Mouse (Mus musculus) midbrain, embryonic 14.5 days (tissue): Measurements from ENCODE around the gene Gamt. TPM values are rescaled to one million over a fixed set of nuclear protein-coding genes. Genes with fewer than 3 reads are reported as not detected.
"Not testable (repeated sequence)": the region's sequence is repeated elsewhere in the genome, so short reads cannot be mapped to it uniquely, and the experiment has no call there.

ENCODE experiments used
- ATAC-seq: fragments of 200-750 bp; cut with Nextera tagmentation; 2 replicates; pipeline ENCODE4 v1.8.0; 2017; ENCODE audit warnings: moderate number of reproducible peaks, moderate library complexity; ENCODE audit not compliant: low FRiP score, low TSS enrichment
- DNase-seq: peaks from one replicate; pipeline ENCODE4 v3.0.0-alpha.2; 2015
- H3K27ac ChIP-seq: fragments of 300-500 bp; sonication (generic); replicated peaks from 2 replicates; pipeline ENCODE4 v1.5.1; 2014; ENCODE audit warnings: mild to moderate bottlenecking, low read depth, low read length, moderate library complexity
- H3K27me3 ChIP-seq: fragments of 300-500 bp; sonication (generic); 2 replicates; pipeline ENCODE4 v1.6.1; 2014; ENCODE audit warnings: low read length, control low read depth, mixed read lengths; ENCODE audit not compliant: control insufficient read depth, insufficient read depth
- H3K36me3 ChIP-seq: fragments of 300-500 bp; sonication (generic); 2 replicates; pipeline ENCODE4 v1.6.1; 2014; ENCODE audit warnings: low read length, control low read depth; ENCODE audit not compliant: control insufficient read depth, insufficient read depth
- H3K4me1 ChIP-seq: fragments of 300-500 bp; sonication (generic); 2 replicates; pipeline ENCODE4 v1.6.1; 2014; ENCODE audit warnings: mild to moderate bottlenecking, antibody characterized with exemption, low read length, control low read depth; ENCODE audit not compliant: control insufficient read depth, insufficient read depth
- H3K4me2 ChIP-seq: fragments of 300-500 bp; sonication (generic); 2 replicates; pipeline ENCODE4 v1.6.1; 2014; ENCODE audit warnings: mild to moderate bottlenecking, low read length, moderate library complexity
- H3K4me3 ChIP-seq: fragments of 300-500 bp; sonication (generic); replicated peaks from 2 replicates; pipeline ENCODE4 v1.5.1; 2014; ENCODE audit warnings: low read depth, low read length
- H3K9ac ChIP-seq: fragments of 300-500 bp; sonication (generic); replicated peaks from 2 replicates; pipeline ENCODE4 v1.6.1; 2014; ENCODE audit warnings: mild to moderate bottlenecking, low read length, moderate library complexity
- H3K9me3 ChIP-seq: fragments of 300-500 bp; sonication (generic); 2 replicates; pipeline ENCODE4 v1.6.1; 2016; ENCODE audit warnings: low read length, control low read depth, mixed read lengths; ENCODE audit not compliant: control insufficient read depth
- WGBS: fragments of 180-500 bp; shearing (Covaris S2); extraction: QIAGEN DNeasy Blood & Tissue Kit; methylation state at CpG from one replicate; pipeline ENCODE4 v1.1.7; 2014; 5-methylcytosine and 5-hydroxymethylcytosine counted together
- polyA plus RNA-seq: library from polyadenylated mRNA; unstranded; fragments of >200 nt; fragmentation: Nextera tagmentation; extraction: Ambion mirVana; gene quantifications from 2 replicates; pipeline ENCODE4 v1.2.1, GENCODE M21; 2014

Gamt gene
- polyA plus RNA-seq, 1 experiment from 2014 or later: 15.1 TPM

DNA sequence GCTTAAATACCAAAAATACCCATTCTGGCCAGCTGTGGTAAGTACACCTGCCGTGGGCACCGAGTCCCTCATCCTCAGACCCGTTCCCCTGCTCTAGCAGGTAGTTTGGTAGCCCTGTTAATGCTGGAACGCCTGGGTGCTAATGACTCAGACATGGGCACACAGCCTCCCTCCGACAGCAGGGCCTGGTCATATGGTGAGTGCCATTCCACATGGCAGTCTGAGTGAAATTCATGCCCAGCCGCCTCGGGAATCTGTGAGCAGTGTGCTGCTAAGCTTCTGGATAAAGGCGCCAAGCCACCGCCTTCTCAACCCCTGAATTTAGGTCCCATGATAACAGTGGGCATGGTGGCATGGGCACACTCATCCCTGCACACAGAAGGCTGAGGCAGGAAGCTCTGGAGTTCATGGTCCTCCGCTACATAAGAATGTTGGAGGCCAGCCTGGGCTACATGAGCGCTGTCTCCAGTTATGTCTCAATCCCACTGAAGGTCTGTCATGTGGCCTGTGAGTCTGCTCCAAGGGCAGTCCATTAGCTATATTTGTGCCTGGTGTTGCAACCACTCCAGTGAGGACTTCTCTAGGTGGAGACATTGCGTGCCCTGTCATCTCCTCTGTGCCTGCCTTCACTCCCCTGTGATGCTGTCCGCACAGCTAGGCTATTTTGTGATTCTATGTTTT lies 24.5 kb downstream of the Gamt start:
- H3K9me3 ChIP-seq: no peaks in the 10 kb centered on the region
- no peak for DNase-seq
- H3K4me1 ChIP-seq: peaks cover 30% of the 10 kb centered on the region
- ATAC-seq: no peak
- H3K9ac ChIP-seq: peak overlapping the region; percentile 63; the same call in 1 of the 2 replicates
- peak overlapping the region; percentile 94 for H3K4me2 ChIP-seq
- H3K27me3 ChIP-seq: no peaks in the 10 kb centered on the region
- peaks cover 88% of the 10 kb centered on the region for H3K36me3 ChIP-seq
- peak overlapping the region; percentile 33 for H3K4me3 ChIP-seq
- WGBS: 74% methylated on average over 13 of the region's 13 CpGs
- 0 out of 2 replicates have a peak overlapping the region, but pooled peaks have one; percentile 41 for H3K27ac ChIP-seq

- Histone ChIP-seq H3K36me3 (peaks cover 23% of the 10 kb centered on the region), H3K4me1 (peaks cover 56% of the 10 kb centered on the region), H3K27me3 (no peaks in the 10 kb centered on the region), H3K9ac (peak overlapping the region; percentile 92), H3K4me3 (peak overlapping the region; percentile 74), H3K9me3 (no peaks in the 10 kb centered on the region), H3K27ac (peak overlapping the region; percentile 97), H3K4me2 (peak overlapping the region; percentile 94)
- peak; percentile 63 for DNase-seq
- no peak for ATAC-seq
- WGBS: 19% methylated on average over 15 of the region's 15 CpGs
Observed at GRCm38 (mm10) chr10:80227877-80228775, 32.7 kb downstream of the Gamt start.

- WGBS: 4% methylated on average over 10 of the region's 10 CpGs
- H3K9ac ChIP-seq: peak overlapping the region; percentile 92
- ATAC-seq: no peak; the same call in 1 of the 2 replicates
Observed at GRCm38 (mm10) chr10:80227166-80227539, 33.7 kb downstream of the Gamt start.

GRCm38 (mm10) chr10:80226416-80227165 lies 34.2 kb downstream of the Gamt start, which contains the start of gene Mum1:
Mum1 (plus strand) TSS chr10:80226434.
- H3K27ac ChIP-seq: peak within 1 kb of the TSS; percentile 97
- H3K9ac ChIP-seq: peak within 1 kb of the TSS; percentile 92
- ATAC-seq: peak; percentile 95
- peak within 1 kb of the TSS; percentile 94 for H3K4me2 ChIP-seq
- under 1% methylated on average over 70 of the region's 75 CpGs for WGBS
- H3K4me3 ChIP-seq: peak within 1 kb of the TSS; percentile 74
- peaks cover 16% of the 10 kb centered on the region for H3K36me3 ChIP-seq
- H3K9me3 ChIP-seq: no peaks in the 10 kb centered on the region
- H3K4me1 ChIP-seq: peaks cover 44% of the 10 kb centered on the region
- peak; percentile 97 for DNase-seq
- H3K27me3 ChIP-seq: no peaks in the 10 kb centered on the region

More at GRCm38 (mm10) chr10:80227166-80227539, 33.7 kb downstream of the Gamt start:
- peaks cover 16% of the 10 kb centered on the region for H3K36me3 ChIP-seq
- no peaks in the 10 kb centered on the region for H3K9me3 ChIP-seq
- H3K4me1 ChIP-seq: peaks cover 47% of the 10 kb centered on the region
- H3K27ac ChIP-seq: peak overlapping the region; percentile 97
- peak overlapping the region; percentile 74 for H3K4me3 ChIP-seq
- H3K4me2 ChIP-seq: peak overlapping the region; percentile 94
- no peaks in the 10 kb centered on the region for H3K27me3 ChIP-seq
- DNase-seq: no peak

DNA sequence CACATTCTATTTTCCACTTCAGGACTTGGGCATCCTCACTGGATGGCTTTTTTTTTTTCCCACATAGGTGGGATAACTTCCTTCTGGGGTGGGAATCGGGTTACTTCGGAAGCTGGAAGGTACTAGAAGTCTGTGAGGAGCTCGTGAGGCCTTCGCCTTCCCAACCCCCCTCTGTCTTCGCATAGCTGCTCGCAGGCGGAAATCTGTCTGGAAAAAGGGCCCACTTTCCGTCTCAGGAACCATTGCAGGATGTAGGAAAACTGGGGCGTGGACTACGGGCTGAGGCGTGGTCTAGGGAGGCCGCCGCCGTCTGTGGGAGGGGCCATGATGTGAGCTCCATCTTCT lies 34.8 kb downstream of the Gamt start:
- H3K27me3 ChIP-seq: no peaks in the 10 kb centered on the region
- peak overlapping the region; percentile 97 for H3K27ac ChIP-seq
- H3K4me2 ChIP-seq: peak overlapping the region; percentile 94
- ATAC-seq (no peak; the same call in 1 of the 2 replicates), DNase-seq (no peak)
- no peaks in the 10 kb centered on the region for H3K9me3 ChIP-seq
- peak overlapping the region; percentile 74 for H3K4me3 ChIP-seq
- H3K9ac ChIP-seq: peak overlapping the region; percentile 92; the same call in 1 of the 2 replicates
- H3K4me1 ChIP-seq: peaks cover 44% of the 10 kb centered on the region
- H3K36me3 ChIP-seq: peaks cover 13% of the 10 kb centered on the region
- WGBS: under 1% methylated on average over 14 of the region's 14 CpGs

DNA sequence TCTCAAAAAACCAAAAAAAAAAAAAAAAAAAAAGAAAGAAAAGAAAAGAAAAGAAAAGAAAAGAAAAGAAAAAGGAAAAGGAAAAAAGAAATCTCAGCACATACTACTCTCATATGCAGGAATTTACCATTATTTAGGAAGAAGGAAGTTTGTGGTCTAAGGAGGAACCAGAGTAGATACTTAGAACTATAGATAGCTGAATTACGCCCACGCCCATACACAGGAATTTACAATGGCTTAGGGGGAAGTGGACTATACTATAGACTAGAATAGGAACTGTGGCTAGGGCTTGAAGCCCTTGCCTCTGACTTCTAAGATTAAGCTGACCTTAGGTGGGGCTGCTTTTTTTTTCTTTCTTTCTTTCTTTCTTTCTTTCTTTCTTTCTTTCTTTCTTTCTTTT lies 37.7 kb downstream of the Gamt start:
- H3K9me3 ChIP-seq, H3K4me3 ChIP-seq, H3K27me3 ChIP-seq, ATAC-seq, H3K4me2 ChIP-seq, H3K27ac ChIP-seq, H3K9ac ChIP-seq, H3K36me3 ChIP-seq, DNase-seq: not testable (repeated sequence)
- peaks cover 18% of the 10 kb centered on the region for H3K4me1 ChIP-seq
- WGBS: 92% methylated on average over 2 of the region's 2 CpGs

- Histone ChIP-seq H3K4me1 (peaks cover under 1% of the 10 kb centered on the region), H3K36me3 (no peaks in the 10 kb centered on the region), H3K4me3 (no peak overlapping the region), H3K27ac (no peak overlapping the region), H3K9me3 (no peaks in the 10 kb centered on the region), H3K4me2 (no peak overlapping the region), H3K27me3 (no peaks in the 10 kb centered on the region), H3K9ac (no peak overlapping the region)
- ATAC-seq (no peak), DNase-seq (no peak)
- WGBS: 25% methylated on average over 8 of the region's 9 CpGs
Observed at GRCm38 (mm10) chr10:80220676-80221075, 40.1 kb downstream of the Gamt start.

DNA sequence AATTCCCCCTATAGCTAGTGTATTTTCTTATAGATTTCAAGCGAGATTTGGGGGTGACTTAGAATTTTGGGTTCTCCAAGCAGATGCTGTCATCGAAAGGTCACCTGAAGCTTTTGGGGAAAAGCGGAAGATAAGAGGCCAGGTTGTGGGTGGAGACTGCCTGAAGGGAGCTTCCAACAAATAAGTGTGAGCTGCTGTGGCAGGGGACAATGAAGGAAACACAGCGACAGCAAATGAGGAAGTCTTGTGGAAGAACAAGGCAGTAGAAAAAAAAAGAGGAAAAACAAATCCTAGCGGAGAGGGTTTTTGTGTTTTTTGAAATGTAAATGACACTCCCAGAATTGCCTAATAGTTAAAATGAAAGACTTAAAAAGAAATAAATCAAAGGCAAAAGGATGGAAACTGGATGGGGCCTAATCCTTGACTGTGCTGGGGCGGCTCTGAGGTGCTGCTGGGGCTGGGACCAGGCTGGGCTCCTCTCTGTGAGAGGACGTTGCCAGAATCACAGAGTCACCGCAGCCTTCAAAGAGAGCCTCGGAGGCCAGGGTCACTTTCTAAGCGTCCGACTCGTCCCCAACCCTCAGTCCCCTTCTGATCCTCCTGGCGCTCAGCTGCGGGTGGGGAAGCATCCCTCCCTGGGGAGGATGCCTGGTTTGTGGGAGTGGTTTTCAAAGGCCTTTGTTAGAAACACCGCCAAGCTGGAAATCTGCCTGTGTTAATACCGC lies 45.6 kb downstream of the Gamt start:
- ATAC-seq (no peak), DNase-seq (peak; percentile 58)
- peak overlapping the region; percentile 60 for H3K27ac ChIP-seq
- no peak overlapping the region for H3K4me3 ChIP-seq
- H3K36me3 ChIP-seq: no peaks in the 10 kb centered on the region
- peak overlapping the region; percentile 17; the same call in 1 of the 2 replicates for H3K9ac ChIP-seq
- peaks cover 11% of the 10 kb centered on the region; the same call in 1 of the 2 replicates for H3K4me1 ChIP-seq
- H3K4me2 ChIP-seq: peak overlapping the region; percentile 2; the same call in 1 of the 2 replicates
- no peaks in the 10 kb centered on the region for H3K9me3 ChIP-seq
- no peaks in the 10 kb centered on the region for H3K27me3 ChIP-seq
- WGBS: 8% methylated on average over 16 of the region's 16 CpGs
